Comparison of ENCODE assay signal across 16 mouse cellular contexts in the genomic region with DNA sequence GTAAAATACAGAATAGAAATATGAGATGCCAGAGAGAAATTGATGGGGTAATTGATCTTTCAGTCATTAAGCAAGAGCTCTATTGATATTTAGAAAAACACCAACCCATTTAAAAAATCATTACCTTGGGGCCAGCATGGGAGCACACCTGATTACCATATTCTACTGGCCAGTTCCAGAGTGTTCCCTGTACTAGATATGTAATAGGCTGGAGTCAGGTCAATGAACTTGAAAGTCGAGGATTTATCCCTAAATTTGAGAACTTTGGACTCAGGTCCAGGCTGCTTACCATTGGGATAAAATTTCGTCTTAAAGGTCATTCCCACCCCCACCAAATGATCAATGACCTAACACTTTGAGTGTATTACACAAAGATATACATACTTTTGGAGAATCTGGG.
"Had no signal": no experiment of that assay in that cellular context is flagged by ENCODE, and none has a peak within 500 bp of the region (broad histone marks: within the 10 kb centered on the region; RNA-seq: fewer than 3 reads in every experiment).

No protein-coding gene starts in this region.

- DNase-seq: lung, adult 2 months; lung, postnatal 14 days; right cerebral cortex, postnatal 14 days; thymus, adult 2 months; thymus, postnatal 25 days; thymus, postnatal 4 days had no signal

- H3K9me3 ChIP-seq: lung, embryonic 15.5 days; megakaryocyte, embryonic 14.5 days; midbrain, embryonic 13.5 days; midbrain, embryonic 15.5 days; neural tube, embryonic 12.5 days; stomach, embryonic 15.5 days had no signal

- H3K4me3 ChIP-seq: lung, embryonic 15.5 days; megakaryocyte, embryonic 14.5 days; midbrain, embryonic 13.5 days; midbrain, embryonic 15.5 days; neural tube, embryonic 12.5 days; stomach, embryonic 15.5 days had no signal

- H3K9ac ChIP-seq: lung, embryonic 15.5 days; midbrain, embryonic 13.5 days; midbrain, embryonic 15.5 days; neural tube, embryonic 12.5 days; stomach, embryonic 15.5 days had no signal

- H3K27me3 ChIP-seq: lung, embryonic 15.5 days; megakaryocyte, embryonic 14.5 days; midbrain, embryonic 13.5 days; midbrain, embryonic 15.5 days; neural tube, embryonic 12.5 days; stomach, embryonic 15.5 days had no signal

- H3K4me2 ChIP-seq: lung, embryonic 15.5 days; midbrain, embryonic 11.5 days; midbrain, embryonic 13.5 days; midbrain, embryonic 15.5 days; neural tube, embryonic 12.5 days; stomach, embryonic 15.5 days had no signal

- H3K4me1 ChIP-seq: lung, embryonic 15.5 days; megakaryocyte, embryonic 14.5 days; midbrain, embryonic 13.5 days; midbrain, embryonic 15.5 days; neural tube, embryonic 12.5 days; stomach, embryonic 15.5 days had no signal

- H3K36me3 ChIP-seq: lung, embryonic 15.5 days; midbrain, embryonic 13.5 days; midbrain, embryonic 15.5 days; neural tube, embryonic 12.5 days; stomach, embryonic 15.5 days had no signal

- H3K27ac ChIP-seq: lung, embryonic 15.5 days; macrophage; midbrain, embryonic 13.5 days; midbrain, embryonic 15.5 days; neural tube, embryonic 12.5 days; stomach, embryonic 15.5 days; stomach, postnatal 0 days had no signal

- ATAC-seq: lung, postnatal 0 days; midbrain, embryonic 13.5 days; midbrain, embryonic 15.5 days had no signal
